Mouse (Mus musculus) thymus, adult 2 months (tissue): ENCODE results near the gene Tnp1.

Experiments used
- CTCF ChIP-seq: fragments of 200-500 bp; IDR thresholded peaks from 2 replicates; pipeline ENCODE4 v1.5.1; 2012; ENCODE audit warnings: mild to moderate bottlenecking, control low read depth, low read length, moderate library complexity, borderline replicate concordance; ENCODE audit not compliant: control insufficient read depth, poor library complexity, insufficient read depth; ENCODE audit errors: extremely low read depth
- POLR2A ChIP-seq: fragments of 200-500 bp; IDR thresholded peaks from 2 replicates; pipeline ENCODE4 v1.6.1; 2012; ENCODE audit warnings: mild to moderate bottlenecking, low read length, control low read depth, moderate library complexity; ENCODE audit not compliant: control insufficient read depth, poor library complexity, insufficient read depth; ENCODE audit errors: extremely low read depth

DNA sequence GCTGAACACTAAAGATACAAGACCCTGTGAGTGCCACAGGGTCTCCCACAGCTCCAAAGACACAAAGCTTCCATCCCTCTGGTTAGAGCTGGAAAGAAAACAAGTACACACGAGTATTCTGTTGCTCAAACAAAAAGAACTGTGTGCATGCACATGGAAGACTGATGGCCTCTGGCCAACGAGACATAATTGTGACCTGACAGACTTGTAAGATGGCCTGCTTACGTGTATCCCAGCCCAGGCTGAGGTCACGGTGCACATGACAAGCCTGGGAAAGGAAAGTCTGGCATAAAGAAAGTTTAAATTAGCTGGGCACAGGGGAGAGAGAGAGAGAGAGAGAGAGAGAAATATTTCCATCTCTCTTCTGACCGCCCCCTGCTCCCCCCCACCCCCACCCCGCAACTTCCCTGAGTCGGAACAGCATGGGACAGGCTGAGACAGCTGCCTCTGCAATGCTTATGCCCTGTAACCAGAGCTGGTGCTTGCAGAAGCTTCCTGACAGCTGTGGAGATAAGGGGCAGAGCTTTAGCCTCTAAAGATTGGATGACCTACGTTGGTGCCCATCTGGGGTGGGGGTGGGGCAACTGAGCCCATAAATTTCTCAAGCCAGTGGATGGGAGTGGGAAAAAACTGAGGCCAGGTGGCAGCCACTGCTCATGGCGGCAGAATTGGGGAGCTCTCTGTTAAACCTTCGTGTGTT, 46.4 kb downstream of the Tnp1 start:
- TF ChIP-seq CTCF (no peak), POLR2A (no peak)
